Mouse (Mus musculus): ENCODE data around the gene Ptges2.

The Ptges2 gene

DNA sequence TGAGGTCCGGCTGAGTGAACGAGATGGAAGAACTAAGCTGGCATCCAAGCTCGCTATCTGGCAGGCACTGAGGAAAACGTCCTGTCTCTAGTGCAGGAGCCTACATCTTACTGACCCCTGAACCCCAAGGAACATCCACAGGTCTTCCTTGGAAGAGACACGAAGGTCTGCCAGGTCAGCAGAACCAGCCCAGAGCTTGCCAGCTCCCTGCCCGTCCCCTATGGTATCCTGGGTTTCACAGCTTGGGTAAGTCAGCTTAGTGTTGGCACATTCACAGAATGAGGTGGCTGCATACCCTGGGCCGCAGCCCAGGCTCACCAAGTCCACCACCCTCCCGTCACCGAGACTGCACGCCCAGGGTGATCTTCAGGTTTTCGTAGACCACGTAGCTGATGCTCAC, 20.1 kb downstream of the Ptges2 start:
- no peak for DNase-seq (ENCODE audit: low read depth, low spot score)

DNA sequence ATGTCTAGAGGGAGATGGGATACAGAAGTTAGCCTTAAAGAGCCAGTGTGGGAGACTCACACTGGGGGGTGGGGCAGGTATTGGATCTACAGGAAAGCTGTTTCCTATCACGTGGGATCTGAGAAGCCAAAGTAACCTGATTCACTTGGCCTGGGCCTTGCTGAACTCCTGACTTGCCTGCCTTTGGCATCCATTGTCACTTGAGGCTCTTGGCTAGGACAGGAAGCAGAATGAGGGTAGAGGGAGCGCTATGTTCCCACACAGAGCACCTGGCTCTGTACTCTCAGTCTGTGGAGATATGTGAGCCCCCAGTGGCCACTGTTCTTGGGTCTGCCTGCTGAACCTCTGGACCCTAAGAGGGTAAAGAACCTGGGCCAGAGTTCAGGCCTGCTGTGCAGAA, 20.9 kb downstream of the Ptges2 start:
- no peak for DNase-seq (ENCODE audit: low read depth, low spot score)

DNA sequence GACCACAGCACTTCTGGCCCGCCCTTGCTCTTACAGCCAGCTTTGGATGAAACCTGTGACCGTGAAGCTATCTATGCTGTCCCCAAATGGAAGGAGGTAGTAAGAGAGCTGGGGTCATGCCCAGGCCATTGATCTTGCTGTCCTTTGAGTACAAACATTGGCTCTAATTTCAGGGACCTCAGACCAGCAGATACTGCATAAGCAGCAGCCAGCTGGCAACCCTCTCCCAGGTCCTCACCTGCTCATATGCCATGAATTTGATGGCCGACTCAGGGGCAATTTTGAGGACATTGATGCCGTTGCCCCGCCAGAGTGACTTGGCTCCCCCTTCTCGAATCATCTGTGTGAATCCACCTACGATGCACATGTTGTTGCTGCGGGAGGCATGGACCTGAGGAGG, 21.8 kb downstream of the Ptges2 start:
- no peak for DNase-seq (ENCODE audit: low read depth, low spot score)

DNA sequence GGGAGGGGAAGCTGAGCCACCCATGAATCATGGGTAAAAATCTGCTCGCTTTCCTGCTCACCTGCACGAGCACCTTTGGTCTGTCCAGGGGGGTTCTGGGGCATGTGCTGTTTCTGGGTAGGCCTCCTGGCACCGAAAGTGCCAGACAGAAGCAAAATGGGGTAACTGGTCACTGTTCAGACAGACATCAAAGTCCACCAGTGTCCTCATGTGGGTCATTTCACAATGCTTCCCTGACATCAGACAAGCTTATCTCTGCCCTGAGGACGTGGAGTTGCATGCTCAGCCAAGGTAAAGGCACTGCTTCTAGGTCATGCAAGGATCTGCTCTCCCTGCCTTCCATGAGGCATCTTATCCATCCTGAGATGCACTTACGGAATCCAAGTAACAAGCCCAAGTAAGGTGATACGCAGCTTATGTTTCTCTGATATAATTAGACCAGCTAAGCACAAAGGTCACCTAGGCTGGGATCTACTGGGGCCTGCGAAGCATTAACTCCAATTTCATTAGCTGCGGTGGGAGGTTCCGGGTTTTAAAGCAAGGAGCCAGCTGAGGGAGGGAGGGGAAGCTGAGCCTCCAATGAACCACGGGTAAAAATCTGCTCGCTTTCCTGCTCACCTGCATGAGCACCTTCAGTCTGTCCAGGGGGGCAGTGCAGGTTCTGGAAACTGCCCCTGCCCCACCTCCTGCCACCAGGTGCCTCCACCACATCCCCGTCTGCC, 22.9 kb downstream of the Ptges2 start:
- no peak for DNase-seq (ENCODE audit: low read depth, low spot score)

DNA sequence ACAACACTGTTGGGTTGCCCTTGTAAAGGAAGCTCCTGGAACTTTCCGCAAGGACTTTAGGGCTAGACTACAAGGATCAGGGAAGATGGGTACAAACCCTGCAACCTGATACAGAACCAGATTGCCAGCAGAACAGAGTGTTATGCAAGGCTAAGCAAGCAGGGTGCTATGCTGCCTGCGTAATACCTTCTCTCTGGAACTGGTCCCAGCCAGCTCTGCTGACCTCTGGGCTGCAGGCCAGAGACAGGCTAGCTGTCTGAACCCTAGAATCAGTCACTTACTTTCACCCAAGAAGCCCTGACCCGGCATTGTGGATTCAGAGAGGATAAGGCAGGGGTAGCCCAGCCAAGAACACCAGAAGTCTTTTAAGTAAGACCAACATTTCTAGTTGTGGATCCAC, 23.7 kb downstream of the Ptges2 start:
- DNase-seq (ENCODE audit: low read depth, low spot score): no peak

DNA sequence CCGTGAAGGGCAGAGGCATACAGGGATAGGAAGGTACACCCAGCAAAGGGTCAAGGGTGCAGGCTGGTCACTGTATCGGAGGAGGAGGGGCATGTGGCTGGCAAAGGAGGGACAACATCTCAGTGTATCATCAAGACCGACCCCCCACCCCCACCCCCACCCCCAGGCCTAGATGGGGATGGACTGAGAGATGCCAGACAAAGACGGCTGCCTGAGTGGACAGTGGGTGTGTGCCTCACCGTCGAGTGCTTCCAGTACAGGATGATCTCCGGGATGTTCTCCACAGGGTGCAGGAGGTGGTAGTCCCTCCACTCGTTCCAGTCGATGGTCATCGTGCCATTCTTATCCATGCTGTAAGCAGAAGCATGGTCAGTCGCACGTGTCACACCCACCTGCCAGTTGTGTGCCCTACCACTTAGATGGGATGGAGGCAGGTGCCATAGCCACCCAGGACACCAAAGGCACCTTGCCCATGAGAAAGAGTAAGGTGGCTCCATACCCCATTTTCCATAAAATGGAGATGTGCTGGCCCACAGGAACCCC, 24.4 kb downstream of the Ptges2 start:
- no peak for DNase-seq (ENCODE audit: low read depth, low spot score)

DNA sequence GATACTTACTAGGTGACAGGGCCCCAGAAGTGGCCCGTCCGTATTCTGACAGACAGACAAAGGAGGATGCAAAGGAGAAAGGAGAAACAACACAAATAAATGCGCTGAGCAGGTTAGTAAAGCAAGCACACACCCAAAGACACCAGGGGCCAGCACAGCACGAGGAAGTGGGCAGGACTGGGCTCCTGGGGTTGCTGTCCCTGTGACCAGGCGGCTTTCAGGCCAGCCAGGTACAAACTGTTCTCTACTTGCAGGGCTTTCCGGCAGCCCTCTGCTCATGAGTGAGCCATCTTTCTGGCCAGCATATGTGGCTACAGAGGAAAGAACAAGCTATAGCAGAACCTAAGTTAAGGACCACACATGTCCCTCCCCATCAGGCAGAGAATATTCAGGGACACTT, 25.0 kb downstream of the Ptges2 start:
- DNase-seq (ENCODE audit: low read depth, low spot score): no peak

DNA sequence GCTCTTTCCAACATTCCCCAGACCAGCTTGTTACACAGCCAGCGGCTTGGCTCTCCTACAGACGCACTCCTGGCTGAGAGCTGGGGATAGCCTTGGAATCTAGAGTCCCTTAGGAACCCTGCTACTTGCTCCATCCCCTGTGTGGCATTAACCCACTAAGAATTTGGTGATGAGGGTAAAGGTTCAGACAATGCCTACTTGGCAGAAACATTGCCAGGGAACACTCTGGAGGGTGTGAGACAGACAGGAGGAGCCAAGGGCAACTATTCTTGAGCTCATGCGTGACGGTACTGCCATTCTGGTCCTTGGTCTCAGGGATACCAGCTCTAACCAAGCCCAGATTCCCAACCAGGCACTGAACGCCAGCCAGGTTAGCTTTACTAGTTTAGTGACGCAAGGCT, 26.2 kb downstream of the Ptges2 start:
- DNase-seq (ENCODE audit: low read depth, low spot score): no peak

DNA sequence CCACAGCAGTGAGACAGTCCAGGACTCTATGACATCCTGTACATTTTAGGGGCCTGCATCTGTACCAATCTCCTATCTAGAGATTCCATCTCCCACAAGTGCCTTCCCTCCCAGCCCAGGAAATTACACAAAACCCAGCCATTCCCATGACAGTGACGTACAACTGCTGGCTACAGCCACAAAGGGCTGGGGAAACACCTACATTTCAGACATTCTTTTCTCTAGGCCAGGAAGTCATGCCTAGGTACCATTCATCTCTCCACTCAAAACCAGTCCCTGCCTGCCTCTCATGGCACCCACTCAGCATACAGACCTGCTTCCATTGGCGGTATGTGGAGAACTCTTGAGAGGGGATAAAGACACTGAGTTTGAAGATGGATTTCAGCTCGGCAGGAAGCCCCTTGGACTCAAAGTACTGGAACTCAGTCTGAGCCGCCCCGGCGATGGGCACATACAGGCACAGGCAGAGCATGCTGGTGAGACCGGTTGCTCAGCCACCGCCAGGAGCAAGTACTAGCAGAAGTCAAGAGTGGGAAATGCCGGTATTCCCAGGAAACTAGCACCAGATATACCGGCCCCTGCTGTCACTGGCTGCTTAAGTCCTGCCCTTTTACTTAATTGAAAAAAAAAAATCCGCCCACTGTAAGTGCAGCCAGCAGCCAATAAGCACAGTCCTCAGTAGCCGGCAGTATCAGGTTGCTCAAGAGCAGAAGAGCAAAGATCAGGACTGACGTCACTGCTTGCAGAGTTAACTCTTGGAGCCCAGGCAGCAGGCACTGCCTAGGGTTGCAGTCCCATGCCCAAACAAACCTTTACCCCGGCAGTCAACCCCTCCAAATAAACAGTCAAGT, 28.0 kb downstream of the Ptges2 start:
- peak; percentile 81 for DNase-seq (ENCODE audit: low read depth, low spot score)

DNA sequence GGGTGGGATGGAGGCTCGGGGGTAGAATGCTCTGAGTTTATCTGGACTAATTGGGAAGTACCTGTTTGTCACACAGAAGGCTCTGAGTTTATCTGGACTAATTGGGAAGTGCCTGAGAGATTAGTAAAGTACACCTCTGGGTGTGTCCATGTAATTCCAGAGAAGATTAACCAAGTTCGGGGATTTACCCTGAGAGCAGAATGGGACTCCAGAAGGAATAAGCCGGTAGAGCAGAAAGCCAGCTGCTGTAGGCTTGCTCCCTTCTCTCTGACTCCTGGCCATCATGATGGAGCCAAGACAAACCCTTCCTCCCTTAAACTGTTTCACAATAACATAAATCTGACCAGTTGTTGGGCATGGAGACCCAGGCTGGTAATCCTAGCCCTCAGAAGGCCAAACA, 29.1 kb downstream of the Ptges2 start:
- no peak for DNase-seq (ENCODE audit: low read depth, low spot score)

DNA sequence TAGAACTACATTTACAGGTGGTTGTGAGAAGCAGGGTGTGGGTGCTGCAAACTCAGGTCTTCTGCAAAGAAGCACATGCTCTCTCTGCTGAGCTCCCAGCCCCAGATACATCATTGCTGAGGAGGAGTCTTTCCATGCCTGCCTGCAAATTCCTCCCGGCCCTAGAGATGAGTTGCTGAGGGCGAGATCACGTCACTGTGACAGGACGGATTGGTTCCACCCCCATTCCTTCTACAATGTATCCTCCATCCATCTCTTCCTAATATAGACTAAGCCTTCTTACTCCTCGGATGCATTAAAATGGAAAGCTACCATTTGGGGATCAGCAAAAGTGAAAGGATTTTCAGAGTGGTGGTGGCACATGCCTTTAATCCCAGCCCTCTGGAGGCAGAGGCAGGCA, 29.9 kb downstream of the Ptges2 start:
- no peak for DNase-seq (ENCODE audit: low read depth, low spot score)

DNA sequence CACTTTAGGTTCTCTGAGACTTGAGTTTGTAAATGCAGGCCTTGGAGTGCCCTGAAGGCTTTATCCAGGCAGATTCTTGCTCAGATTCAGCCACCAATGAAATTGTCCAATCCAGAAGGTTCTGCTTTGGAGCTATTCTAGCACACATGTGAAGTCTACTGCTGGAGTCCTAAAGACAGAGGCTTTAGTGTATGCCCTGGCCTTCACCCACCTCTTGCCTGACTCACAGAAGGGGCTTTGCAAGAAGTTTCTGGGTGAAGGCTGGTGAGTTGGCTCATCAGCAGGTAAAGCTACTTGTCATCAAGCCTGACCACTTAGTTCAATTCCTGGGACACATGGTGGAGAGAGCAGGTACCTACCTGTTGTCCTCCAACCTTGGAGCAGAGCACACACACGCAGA, 30.4 kb downstream of the Ptges2 start:
- no peak for DNase-seq (ENCODE audit: low read depth, low spot score)

DNA sequence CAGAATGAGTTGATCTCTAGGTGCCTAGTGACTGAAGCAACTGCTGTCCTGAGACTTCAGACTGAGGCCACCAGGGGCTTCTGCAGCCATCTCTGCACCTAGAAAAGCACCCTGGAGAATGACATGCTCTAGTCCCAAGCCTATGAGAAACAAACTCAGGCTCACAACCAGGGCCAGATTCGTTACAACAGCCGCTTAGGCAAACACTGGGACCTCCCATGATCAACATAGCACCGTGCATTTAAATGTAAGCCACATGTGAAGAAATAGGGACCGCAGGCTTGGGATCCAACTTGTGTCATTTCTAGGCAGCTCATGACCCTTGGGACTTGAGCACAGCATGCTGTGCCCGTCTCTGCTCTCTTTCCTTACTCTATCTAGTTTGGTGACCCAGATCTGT, 32.0 kb downstream of the Ptges2 start:
- DNase-seq (ENCODE audit: low read depth, low spot score): no peak

DNA sequence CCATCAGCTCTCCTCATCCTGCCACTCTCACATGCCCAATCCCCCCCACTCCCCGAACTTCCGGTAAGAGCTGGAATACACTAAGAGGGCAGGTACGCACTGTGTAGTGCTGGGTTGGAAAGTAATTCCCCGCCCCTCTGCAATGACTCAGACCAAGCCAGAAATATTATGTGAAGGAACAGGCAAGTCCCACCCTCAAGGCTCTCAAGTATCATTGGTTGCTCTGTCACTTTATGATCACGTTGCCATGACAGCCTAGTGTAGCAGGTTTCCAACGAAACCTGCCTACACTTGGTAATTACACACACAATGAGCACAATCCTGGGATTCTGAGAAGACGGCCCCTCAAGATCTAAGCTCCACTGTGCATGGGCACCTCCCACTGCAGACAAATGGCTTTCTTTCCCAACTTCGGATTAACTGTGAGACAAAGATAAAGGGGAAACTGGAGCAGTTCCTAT, 32.6 kb downstream of the Ptges2 start:
- DNase-seq (ENCODE audit: low read depth, low spot score): no peak

DNA sequence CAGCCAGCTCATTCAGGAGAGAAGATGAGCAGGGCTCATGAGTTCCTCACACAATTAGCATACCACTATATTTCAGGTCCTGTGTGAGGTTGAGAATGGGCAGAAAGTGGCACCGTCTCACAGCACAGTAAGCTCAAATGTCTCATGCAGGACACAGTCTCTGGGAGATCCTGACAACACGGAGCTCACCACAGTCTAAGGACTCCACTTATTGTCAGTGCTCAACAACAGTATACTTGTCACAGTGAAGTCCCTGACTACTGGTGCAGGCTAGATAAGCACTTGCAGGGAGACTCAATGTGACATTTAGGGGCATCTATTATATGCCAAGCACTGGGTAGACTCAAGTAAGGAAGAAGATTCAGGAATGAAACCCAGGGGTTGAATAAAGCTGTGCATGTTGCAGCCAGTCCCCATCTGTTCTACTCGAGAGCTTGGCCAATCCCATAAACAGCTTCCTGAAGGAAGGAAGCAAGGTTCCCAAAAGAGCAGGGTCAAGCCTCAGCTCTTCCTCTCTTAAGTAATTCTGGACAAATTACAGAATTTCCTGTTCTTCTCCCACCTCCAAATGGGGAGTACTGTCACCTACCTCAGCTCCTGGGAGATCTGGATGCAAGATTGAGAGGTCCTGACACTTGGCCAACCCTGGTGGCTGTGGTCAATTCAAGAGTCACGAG, 33.7 kb downstream of the Ptges2 start:
- DNase-seq (ENCODE audit: low read depth, low spot score): no peak

DNA sequence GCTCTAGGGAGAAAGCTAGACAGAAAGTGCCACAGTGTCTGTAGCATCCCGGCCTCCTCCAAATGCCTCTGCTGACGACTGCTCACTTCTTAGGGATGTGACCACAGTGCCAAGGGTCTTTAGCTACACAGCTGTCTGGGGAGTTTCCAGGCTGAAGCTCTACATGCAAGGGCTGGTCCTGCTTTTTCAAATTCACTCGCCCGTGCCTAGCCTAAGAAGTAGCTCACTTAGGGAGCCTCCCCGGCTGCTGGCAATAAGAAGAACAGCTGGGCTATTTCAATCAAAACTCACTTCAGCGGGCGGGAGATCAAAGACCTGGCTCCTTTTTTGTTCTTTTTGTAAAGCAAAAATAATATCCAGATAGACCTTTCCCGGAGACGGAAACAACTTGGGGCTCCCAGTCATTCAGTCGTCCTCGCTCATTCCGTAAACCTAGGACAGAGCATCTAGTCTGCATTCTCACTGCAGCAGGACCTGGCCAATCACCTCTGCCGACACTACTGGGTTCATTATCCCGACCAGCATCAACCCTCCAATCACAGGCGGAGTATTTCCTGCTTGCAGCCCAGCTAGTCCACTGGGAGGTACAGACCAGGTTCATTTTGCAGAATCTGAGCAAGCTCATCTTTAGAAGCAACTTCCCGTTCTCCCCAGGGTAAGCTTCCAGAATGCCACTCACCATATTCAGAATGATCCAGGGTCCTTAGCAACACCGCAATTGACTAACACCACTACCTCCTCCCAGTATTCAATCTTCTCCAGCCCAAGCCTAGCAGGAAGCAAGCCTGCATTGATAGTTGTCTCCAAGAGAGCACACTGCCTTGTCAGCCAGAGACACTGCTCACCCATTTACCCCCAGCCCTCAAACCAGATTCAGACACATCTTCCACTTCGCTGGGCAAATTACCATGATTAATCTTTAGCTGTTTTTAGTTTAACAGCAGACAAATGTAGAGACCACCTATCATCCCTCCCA, 35.3 kb downstream of the Ptges2 start:
- DNase-seq (ENCODE audit: low read depth, low spot score): peak; percentile 77

DNA sequence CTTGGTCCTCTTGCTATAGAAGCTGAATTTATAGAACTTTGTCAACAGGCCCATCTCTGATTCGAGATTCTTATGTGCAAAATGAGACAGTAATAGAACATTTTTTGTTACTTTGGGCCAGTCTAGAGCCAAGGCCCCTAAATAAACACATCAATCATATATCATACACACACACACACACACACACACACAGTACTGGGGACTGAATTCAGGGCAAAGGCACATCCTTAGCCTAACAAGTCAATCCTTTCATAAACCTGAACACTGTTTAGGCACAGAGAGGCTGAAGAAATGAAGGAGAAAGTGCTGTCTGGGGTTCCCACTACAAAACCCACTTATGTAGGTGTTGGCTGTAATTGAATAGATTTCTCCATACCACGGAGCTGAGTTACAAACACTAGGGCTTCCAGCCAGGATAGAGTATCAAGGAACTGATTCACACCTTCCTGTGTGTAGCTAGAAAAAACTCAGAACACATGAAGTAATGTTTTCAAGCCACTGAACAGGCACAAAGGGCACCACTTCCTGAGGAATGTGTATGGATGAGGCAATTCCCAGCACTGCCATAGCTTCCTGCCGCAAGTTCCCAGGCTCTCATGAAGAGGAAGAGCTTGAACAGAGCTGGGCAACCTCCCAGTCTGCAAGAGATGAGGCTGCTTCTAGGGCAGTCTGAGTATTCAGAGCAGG, 41.1 kb downstream of the Ptges2 start:
- DNase-seq (ENCODE audit: low read depth, low spot score): no peak

DNA sequence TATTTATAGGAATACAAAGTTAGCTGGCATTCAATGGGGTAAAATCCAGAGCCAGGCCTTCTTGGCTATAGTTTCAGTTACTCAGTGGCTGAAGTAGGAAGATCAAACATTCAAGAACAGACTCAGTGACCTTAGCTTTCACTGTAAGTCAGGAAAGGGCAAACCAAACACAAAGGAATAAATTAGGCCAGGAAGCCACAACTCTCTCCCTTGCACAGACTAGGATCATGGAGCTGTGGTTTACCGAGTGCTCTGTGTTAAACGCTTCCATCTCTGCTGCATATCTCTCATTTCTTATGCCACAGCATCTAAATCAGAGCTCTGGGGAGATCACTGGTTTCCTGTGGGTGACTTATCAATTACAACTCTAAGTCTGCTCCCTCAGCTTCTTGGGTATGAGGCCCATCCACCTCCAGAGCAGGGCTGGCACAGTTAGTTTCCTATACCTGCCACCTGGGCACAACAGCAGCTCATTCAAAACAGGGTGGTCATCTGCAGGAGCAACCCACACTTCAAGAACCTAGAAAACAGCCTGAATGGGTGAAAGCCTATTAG, 42.0 kb downstream of the Ptges2 start:
- DNase-seq (ENCODE audit: low read depth, low spot score): no peak

DNA sequence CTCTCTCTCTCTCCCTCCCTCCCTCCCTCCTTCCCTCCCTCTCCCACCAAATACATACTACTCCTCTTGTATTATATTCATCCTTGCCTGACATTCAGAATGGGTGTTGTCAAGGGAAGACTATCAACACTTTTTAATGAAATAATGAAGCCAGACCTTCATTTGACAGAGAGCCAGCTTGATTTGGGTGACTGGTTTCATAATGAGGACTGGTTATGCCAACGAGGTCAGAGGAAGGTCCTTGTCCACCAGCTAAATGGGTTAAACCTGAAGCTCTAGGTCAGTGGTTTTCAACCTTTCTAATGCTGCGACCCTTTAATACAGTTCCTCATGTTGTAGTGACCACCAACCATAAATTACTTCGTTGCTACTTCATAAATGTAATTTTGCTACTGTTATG, 43.0 kb downstream of the Ptges2 start:
- no peak for DNase-seq (ENCODE audit: low read depth, low spot score)

DNA sequence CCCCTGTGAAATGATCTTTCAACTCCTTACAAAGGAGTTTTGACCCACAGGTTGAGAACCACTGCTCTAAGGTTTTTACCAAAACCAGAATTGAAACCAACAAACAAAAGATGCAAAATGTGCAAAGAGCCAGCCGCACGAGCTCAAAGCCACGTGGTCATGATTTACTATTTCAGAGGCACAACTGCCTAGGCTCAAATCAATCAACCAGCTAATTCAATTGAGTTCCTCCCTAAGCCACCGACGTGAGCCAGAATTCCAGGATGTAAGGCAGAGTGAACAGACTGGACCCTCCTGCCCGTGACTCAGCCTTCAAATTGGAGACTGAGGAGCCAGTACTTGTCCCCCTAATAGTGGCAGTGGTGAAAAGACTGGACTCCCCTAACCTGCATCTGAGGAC, 43.5 kb downstream of the Ptges2 start:
- no peak for DNase-seq (ENCODE audit: low read depth, low spot score)

All from embryo, embryonic 11.5 days (tissue).